Mouse (Mus musculus) megakaryocyte, embryonic 14.5 days (primary cell): ENCODE data around the gene Cenpb. TPM values are rescaled to one million over a fixed set of nuclear protein-coding genes. Genes with fewer than 3 reads are reported as not detected.
A peak's percentile ranks its signal among the peaks of the same experiment; 100 is the strongest.

Source experiments
- H3K27me3 ChIP-seq: replicated peaks from 2 replicates; pipeline ENCODE3; 2012; ENCODE audit warnings: inconsistent platforms
- H3K36me3 ChIP-seq: replicated peaks from 2 replicates; pipeline ENCODE3; 2012; ENCODE audit warnings: low read length, inconsistent platforms, mixed read lengths
- H3K4me1 ChIP-seq: 2 replicates; pipeline ENCODE4 v1.6.1; 2012; ENCODE audit warnings: inconsistent platforms
- H3K4me3 ChIP-seq: replicated peaks from 2 replicates; pipeline ENCODE3; 2012; ENCODE audit warnings: moderate library complexity, mild to moderate bottlenecking, inconsistent platforms
- H3K9me3 ChIP-seq: 2 replicates; pipeline ENCODE4 v1.6.1; 2012; ENCODE audit warnings: inconsistent platforms
- FLI1 ChIP-seq: IDR thresholded peaks from 2 replicates; pipeline ENCODE4 v1.6.1; 2012; ENCODE audit warnings: low read length, inconsistent platforms, mixed read lengths
- GATA1 ChIP-seq: IDR thresholded peaks from 3 replicates; pipeline ENCODE4 v1.6.1; 2012; ENCODE audit warnings: mixed read lengths, low read length, inconsistent platforms, borderline replicate concordance
- polyA plus RNA-seq: library from polyadenylated mRNA; stranded (reverse); fragments of >175 nt; gene quantifications from 2 replicates; pipeline ENCODE4 v1.2.3, GENCODE M21; 2012; ENCODE audit warnings: low replicate concordance; ENCODE audit not compliant: insufficient read depth

Gene Cenpb
- polyA plus RNA-seq, 1 experiment, result 147 TPM

DNA sequence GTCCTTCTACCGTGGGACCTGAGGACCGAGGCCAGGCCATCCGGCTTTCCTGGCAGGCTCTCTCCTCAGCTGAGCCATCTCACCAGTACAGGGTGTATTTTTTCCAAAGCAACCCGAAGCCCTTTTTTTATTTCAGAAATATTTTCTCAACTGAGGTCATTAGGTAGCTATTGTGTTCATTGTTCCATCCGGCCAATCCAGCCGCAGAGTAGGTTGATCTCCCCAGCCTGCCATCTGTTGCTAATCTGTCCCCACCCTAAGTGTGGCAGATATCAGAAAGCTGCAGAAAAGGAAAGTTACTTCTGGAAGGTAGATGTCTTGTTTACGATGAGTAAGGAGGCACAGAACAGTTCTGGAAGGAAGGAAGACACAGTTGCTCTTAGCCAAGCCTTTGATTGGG is 33.9 kb upstream of the Cenpb start:
- Histone ChIP-seq H3K4me3 (no peak overlapping the region), H3K9me3 (no peaks in the 10 kb centered on the region)

DNA sequence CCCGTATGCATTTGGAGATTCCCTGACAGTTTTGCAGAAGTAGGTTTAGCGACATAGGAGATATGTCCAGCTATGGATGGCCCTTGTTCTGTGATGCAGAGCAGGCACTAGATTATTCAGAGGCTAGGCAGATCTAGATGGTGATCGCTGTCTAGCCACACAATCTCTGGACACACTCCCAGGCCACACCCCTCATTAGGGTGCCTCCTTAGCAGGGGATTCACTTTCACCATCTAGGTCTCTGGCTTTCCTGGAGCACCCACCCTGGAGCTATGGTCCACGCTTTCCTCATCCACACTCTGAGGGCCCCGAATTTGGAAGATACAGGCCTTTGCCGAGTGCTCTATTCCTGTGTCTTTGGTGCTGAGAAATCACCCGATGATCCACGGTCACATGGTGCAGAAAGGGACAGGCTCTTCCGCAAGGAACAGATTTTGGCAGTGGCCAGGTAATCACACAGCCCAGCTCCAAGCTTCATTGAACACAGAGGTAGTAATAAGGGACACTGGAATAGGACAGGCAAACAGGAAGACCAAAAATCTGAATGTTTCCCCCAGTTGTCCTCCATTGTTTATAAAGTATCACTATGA is 31.3 kb upstream of the Cenpb start:
- TF ChIP-seq GATA1 (no peak), FLI1 (no peak)
- Histone ChIP-seq H3K4me3 (peak overlapping the region; percentile 94), H3K27me3 (peaks cover 4% of the 10 kb centered on the region), H3K9me3 (no peaks in the 10 kb centered on the region), H3K36me3 (peaks cover 32% of the 10 kb centered on the region), H3K4me1 (peaks cover 77% of the 10 kb centered on the region)

More for the DNA sequence above, 33.9 kb upstream of the Cenpb start:
- Histone ChIP-seq H3K36me3 (peaks cover 32% of the 10 kb centered on the region), H3K27me3 (no peaks in the 10 kb centered on the region), H3K4me1 (peaks cover 81% of the 10 kb centered on the region)
- no peak for TF ChIP-seq GATA1
- no peak for TF ChIP-seq FLI1

DNA sequence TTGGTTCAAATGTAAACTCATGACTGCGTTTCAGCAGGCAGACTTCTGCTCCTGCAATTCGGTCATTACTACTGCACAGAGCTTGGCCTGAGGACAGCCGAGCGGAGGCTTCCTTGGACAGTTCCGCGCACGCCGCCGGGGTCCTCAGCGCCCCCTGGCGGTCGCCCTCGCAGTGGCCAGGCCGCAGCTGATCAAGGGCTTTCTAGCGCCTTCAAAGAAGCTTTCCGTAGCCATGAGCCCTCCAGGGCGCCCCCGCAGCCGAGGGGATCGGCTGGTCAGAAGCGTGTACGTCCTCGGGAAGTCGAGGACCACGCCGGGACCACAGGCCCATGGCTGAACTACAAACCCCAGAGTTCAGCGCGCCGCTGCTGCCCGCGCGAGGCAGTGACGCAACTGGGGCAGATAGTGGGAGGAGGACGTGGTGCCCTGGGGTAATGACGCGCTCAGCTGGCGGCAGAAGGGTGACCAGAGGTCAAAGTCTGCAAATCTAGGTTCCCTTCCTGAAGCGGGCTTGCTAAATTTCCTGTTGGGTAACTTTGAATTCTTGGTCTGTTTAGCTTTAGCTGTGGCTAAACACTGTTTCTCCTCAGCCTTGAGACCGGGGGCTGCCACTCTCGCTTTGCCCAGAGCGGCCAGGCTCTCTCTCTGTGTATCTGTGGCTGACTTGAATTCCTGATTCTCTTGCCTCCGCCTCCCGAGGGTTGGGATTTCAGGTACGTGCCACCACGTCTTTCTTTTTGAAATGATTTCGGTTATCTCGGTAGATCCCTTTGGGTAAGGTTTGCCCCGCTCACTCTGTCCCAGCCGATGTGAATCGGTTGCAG is 30.3 kb upstream of the Cenpb start:
- Histone ChIP-seq H3K36me3 (peaks cover 32% of the 10 kb centered on the region), H3K4me1 (peaks cover 78% of the 10 kb centered on the region), H3K4me3 (peak overlapping the region; percentile 94), H3K9me3 (no peaks in the 10 kb centered on the region), H3K27me3 (peaks cover 4% of the 10 kb centered on the region)
- TF ChIP-seq GATA1 (peak; percentile 88; the same call in 2 of the 3 replicates), FLI1 (no peak)

DNA sequence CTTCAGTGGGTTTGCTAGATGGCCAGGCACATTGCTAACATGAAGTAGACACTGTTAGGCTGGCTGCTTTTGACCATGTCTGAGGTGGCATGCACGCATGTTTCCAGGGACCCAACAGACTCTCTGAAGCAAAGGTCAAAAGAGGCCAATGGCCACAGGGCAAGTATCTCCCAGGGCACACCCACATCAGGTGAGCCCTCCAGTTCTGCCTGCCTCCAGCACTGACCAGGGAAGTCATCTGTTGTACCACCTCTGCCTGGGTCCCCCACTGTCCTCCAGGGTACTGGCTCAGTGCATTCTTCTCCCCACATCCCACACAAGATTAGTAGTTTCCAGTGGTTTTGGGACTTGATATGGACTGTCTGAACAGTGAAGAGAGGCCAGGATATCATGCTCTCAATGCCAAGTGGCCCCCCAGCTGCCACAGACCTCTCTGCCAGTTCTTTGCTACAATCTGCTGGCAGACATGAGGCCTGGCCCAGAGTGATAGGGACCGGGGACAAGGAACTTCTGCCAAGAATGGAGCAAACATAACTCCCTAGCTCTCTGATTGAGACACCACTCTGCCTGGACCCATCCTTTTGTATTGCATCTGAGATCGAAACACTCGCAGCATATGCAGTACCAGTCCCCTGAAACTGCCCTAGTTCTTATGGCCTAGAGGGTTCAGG is 29.4 kb upstream of the Cenpb start:
- H3K36me3 ChIP-seq, result peaks cover 25% of the 10 kb centered on the region
- H3K4me3 ChIP-seq, result peak overlapping the region; percentile 94
- H3K9me3 ChIP-seq, result no peaks in the 10 kb centered on the region
- TF ChIP-seq FLI1 (no peak), GATA1 (no peak)
- H3K27me3 ChIP-seq, result peaks cover 10% of the 10 kb centered on the region
- peaks cover 87% of the 10 kb centered on the region for H3K4me1 ChIP-seq

DNA sequence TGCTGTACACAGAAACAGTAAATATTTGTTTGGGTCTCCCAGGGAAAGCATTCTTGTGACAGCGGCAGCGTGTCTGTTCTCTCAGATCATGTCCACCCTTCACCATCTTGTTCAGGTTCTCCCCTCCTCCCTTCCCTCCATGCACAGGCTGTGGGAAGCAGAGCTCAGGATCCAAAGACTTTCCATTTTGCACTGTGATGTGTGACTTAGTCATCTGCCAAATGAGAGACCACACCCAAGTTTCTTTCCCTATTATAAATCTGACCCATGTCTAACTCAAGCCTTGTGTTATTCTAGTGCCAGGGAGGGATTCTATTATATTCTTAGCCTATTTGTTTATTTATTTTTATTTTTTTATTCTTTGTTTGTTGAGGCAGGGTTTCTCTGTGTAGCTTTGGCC is 28.5 kb upstream of the Cenpb start:
- Histone ChIP-seq H3K4me1 (peaks cover 80% of the 10 kb centered on the region), H3K4me3 (no peak overlapping the region), H3K9me3 (no peaks in the 10 kb centered on the region), H3K36me3 (peaks cover 17% of the 10 kb centered on the region), H3K27me3 (peaks cover 11% of the 10 kb centered on the region)
- no peak for TF ChIP-seq GATA1
- TF ChIP-seq FLI1, result no peak

DNA sequence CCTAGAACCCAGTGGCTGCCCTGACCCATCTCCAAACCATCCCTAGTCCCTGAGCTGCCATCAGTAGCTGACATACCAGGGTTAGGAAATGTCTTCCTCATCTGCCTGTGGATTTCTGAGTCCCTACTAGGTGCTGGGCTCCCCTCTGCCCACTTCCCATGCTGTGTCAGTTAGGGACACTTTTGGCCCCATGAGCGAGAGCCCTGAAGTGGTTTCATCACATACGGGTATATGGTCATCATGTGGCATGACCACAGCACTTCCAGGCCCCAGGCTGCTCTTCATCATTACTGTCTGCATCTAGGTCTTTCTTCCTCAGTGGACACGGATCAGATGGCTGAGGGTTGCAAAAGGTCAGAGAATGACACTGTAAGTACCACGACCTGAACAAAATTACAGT is 26.9 kb upstream of the Cenpb start, which contains the start of gene Ap5s1:
TSS of gene Ap5s1 (plus strand) at position 301 of the 400 bp plus-strand sequence.
- Histone ChIP-seq H3K4me1 (peaks cover 65% of the 10 kb centered on the region), H3K36me3 (peaks cover 8% of the 10 kb centered on the region), H3K4me3 (peak within 1 kb of the TSS; percentile 1), H3K9me3 (no peaks in the 10 kb centered on the region), H3K27me3 (peaks cover 11% of the 10 kb centered on the region)
- TF ChIP-seq GATA1, result no peak
- TF ChIP-seq FLI1, result no peak

DNA sequence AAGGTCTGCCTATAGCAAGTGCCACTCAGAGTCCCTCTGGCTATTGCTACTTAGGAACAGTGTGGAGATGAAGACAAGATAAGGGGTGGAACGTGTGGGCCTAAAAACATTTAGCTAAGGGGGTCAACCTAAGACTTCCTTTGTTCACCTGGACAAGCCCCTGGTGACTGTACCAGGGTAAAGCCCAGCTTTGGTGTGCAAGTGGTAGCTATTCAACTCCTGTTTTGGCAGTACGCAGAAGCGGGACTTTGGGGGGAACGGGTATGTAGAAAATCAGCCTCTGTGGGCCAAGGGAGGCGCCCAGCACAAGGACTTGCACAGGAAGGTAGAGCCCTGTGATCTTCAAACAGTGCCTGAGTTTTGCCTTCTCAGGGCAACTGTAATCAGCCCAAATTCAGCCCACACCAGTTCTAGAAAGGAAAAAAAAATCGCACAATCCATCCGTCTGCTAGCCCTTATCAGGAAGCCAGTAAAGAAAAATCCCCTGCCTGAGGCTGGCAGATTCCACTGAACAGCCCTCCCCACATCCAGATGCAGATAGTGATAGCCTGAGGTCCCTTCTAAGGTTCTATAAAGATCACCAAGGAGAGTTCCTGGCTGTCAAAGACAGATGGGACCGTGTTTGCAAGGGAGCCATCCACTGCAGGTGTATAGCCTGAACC is 25.8 kb upstream of the Cenpb start:
- peaks cover 6% of the 10 kb centered on the region for H3K9me3 ChIP-seq
- peaks cover 11% of the 10 kb centered on the region for H3K27me3 ChIP-seq
- H3K4me3 ChIP-seq, result no peak overlapping the region
- H3K4me1 ChIP-seq, result peaks cover 55% of the 10 kb centered on the region
- TF ChIP-seq FLI1 (no peak), GATA1 (no peak)
- H3K36me3 ChIP-seq, result peaks cover 16% of the 10 kb centered on the region

DNA sequence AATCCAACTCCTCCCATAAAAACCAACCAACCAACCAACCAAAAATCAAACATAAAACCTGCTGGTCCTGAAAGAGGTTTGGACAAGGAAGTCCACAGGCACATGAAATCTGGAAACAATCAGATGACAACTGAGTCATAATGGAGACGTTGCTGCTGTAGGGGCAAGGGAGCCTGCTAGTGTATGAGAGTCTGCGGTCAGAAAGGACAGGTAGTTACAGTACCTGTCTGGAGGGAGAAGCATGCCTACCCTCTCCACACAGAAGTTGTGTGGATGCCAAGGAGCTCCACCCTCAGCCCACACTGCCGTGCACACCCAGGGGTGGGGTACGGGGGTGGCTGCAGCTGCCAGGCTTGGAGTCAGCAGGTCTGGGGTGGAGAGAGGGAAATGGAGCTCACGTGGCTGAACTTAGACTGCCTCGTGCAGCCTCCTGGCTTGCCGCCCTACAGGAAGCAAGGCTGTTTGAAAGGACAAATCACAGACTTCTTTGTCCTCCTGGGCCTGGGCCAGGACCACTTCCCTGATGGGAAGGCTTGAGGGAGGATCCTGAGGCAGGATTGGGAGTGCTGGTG is 24.6 kb upstream of the Cenpb start:
- H3K36me3 ChIP-seq, result peaks cover 27% of the 10 kb centered on the region
- peak overlapping the region; percentile 54 for H3K4me3 ChIP-seq
- H3K9me3 ChIP-seq, result peaks cover 13% of the 10 kb centered on the region
- peaks cover 49% of the 10 kb centered on the region for H3K4me1 ChIP-seq
- TF ChIP-seq FLI1 (no peak), GATA1 (no peak)
- H3K27me3 ChIP-seq, result peaks cover 11% of the 10 kb centered on the region

DNA sequence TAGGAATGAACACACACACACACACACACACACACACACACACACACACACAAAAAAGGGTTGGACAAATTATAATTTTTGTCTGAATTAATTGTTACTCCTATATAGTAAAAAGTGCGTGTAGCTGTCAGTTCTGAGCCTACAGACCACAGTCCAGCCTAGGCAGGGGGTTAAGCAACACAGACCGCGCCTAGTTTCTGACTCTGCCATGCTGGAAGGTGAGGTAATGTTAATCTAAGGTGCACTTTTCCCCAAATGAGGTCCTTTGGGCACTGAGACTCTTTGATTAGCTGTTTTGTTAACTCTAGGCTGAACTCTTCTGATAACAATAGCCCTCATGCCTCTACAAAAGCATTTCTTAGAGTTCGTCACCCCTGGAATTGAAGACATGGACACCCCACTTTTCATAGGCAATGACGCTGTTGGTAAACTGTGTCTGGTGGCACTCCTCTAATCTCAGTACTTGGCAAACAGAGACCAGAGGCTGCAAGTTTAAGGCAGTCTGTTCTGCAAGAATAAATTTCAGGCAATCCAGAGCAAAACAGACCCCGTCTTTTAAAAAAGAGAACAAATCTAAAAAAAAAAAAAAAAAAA is 24.0 kb upstream of the Cenpb start:
- Histone ChIP-seq H3K4me1 (peaks cover 43% of the 10 kb centered on the region), H3K4me3 (no peak overlapping the region), H3K36me3 (peaks cover 32% of the 10 kb centered on the region), H3K27me3 (peaks cover 11% of the 10 kb centered on the region), H3K9me3 (peaks cover 13% of the 10 kb centered on the region)
- no peak for TF ChIP-seq FLI1
- TF ChIP-seq GATA1, result no peak
